Comparison of ENCODE assay signal across 12 mouse cellular contexts in genomic region chr5:26945169-26945920, GRCm38 (mm10).
A peak's percentile ranks its signal among the peaks of the same experiment; 100 is the strongest.
DNase-seq lines count a peak whose midpoint lies in the region; ATAC-seq and TF ChIP-seq lines count a peak whose summit lies in the region.
"Had no signal": no experiment of that assay in that cellular context is flagged by ENCODE, and none has a peak within 500 bp of the region (broad histone marks: within the 10 kb centered on the region; RNA-seq: fewer than 3 reads in every experiment).

No protein-coding gene starts in this region.

- no peaks in the 10 kb centered on the region for H3K36me3 ChIP-seq in hindbrain, embryonic 14.5 days (replicated peaks; ENCODE audit: control insufficient read depth, insufficient read depth)
- H3K36me3 ChIP-seq in hindbrain, embryonic 11.5 days (ENCODE audit: control insufficient read depth, insufficient read depth, low read length), result no peaks in the 10 kb centered on the region
- no peaks in the 10 kb centered on the region for H3K36me3 ChIP-seq in heart, adult 2 months (ENCODE audit: control insufficient read depth, insufficient read depth, low read length)

- no peak for TF ChIP-seq POLR2A in heart, adult 2 months (IDR thresholded peaks at IDR 0.05; ENCODE audit: insufficient read depth, low read depth, low read length)

- no peak overlapping the region for H3K4me2 ChIP-seq in hindbrain, embryonic 14.5 days (replicated peaks)
- H3K4me2 ChIP-seq in hindbrain, embryonic 11.5 days (replicated peaks; ENCODE audit: low read depth, low read length), result no peak overlapping the region

- no peak overlapping the region for H3K9ac ChIP-seq in hindbrain, embryonic 14.5 days
- H3K9ac ChIP-seq in hindbrain, embryonic 11.5 days (ENCODE audit: low read depth, low read length), result no peak overlapping the region
- H3K9ac ChIP-seq in heart, adult 2 months (ENCODE audit: low read depth, low read length), result no peak overlapping the region

- WGBS in hindbrain, embryonic 14.5 days, result 44% methylated on average over 4 of the region's 4 CpGs
- 65% methylated on average over 4 of the region's 4 CpGs for WGBS in hindbrain, embryonic 11.5 days
- WGBS in heart, adult 2 months, result 55% methylated on average over 4 of the region's 4 CpGs

- H3K9me3 ChIP-seq in hindbrain, embryonic 14.5 days (ENCODE audit: control insufficient read depth, low read length), result no peaks in the 10 kb centered on the region
- no peaks in the 10 kb centered on the region for H3K9me3 ChIP-seq in hindbrain, embryonic 11.5 days (ENCODE audit: control insufficient read depth, low read length)

- 0 out of 2 replicates have a peak, but pooled peaks cover 3% of the 10 kb centered on the region for H3K4me1 ChIP-seq in hindbrain, embryonic 14.5 days (replicated peaks; ENCODE audit: control insufficient read depth, insufficient read depth, low read length)
- H3K4me1 ChIP-seq in hindbrain, embryonic 11.5 days (replicated peaks; ENCODE audit: control insufficient read depth, insufficient read depth, low read length), result no peaks in the 10 kb centered on the region
- H3K4me1 ChIP-seq in heart, adult 2 months (ENCODE audit: control insufficient read depth, insufficient read depth, low read length), result no peaks in the 10 kb centered on the region

- no peaks in the 10 kb centered on the region for H3K79me2 ChIP-seq in heart, adult 2 months (replicated peaks; ENCODE audit: control insufficient read depth, insufficient read depth, low read length)

- DNase-seq in hindbrain, embryonic 14.5 days (ENCODE audit: low spot score), result no peak
- no peak for DNase-seq in hindbrain, embryonic 11.5 days (ENCODE audit: low spot score)
- peak; percentile 28 to 50 for DNase-seq in cerebellum, postnatal 14 days
- DNase-seq in layer of hippocampus, adult 9-10 months (ENCODE audit: low spot score), result peak; percentile 1
- peak; percentile 58 to 80 for DNase-seq in right cerebral cortex, postnatal 10 days (ENCODE audit: low spot score in 2 of 2)
- no peak for DNase-seq in urinary bladder, postnatal 25 days (ENCODE audit: low spot score)
- DNase-seq in heart, adult 2 months, result no peak
- no peak for DNase-seq in lung, postnatal 14 days
- DNase-seq: kidney, adult 18-20 months; lung, adult 2 months; retina, postnatal 1 day had no signal

- peak; percentile 57; the same call in 1 of the 2 replicates for ATAC-seq in hindbrain, embryonic 14.5 days (ENCODE audit: low FRiP score)
- ATAC-seq in hindbrain, embryonic 11.5 days (ENCODE audit: low FRiP score), result no peak

- no peak overlapping the region for H3K27ac ChIP-seq in hindbrain, embryonic 14.5 days
- no peak overlapping the region for H3K27ac ChIP-seq in hindbrain, embryonic 11.5 days (ENCODE audit: low read depth, low read length)
- no peak overlapping the region for H3K27ac ChIP-seq in heart, adult 2 months
- H3K27ac ChIP-seq: stomach, postnatal 0 days had no signal

- TF ChIP-seq CTCF in heart, adult 2 months (IDR thresholded peaks at IDR 0.05), result no peak

- intact Hi-C loops in heart, adult 2 months (cut with DNase I), result no loop called here

- no peak overlapping the region for H3K4me3 ChIP-seq in hindbrain, embryonic 14.5 days (replicated peaks; ENCODE audit: low read length)
- H3K4me3 ChIP-seq in hindbrain, embryonic 11.5 days (ENCODE audit: low read depth, low read length), result no peak overlapping the region
- no peak overlapping the region for H3K4me3 ChIP-seq in heart, adult 2 months

- no peak for TF ChIP-seq EP300 in heart, adult 2 months (IDR thresholded peaks at IDR 0.05; ENCODE audit: insufficient read depth, low read depth, low read length)

- H3K27me3 ChIP-seq in hindbrain, embryonic 14.5 days (ENCODE audit: control insufficient read depth, insufficient read depth, low read length), result no peaks in the 10 kb centered on the region
- no peaks in the 10 kb centered on the region for H3K27me3 ChIP-seq in hindbrain, embryonic 11.5 days (ENCODE audit: control insufficient read depth, insufficient read depth, low read length)
- no peaks in the 10 kb centered on the region for H3K27me3 ChIP-seq in heart, adult 2 months (ENCODE audit: control insufficient read depth, insufficient read depth, low read length)

Comparison
In these comparisons a context has a peak if more than half of its experiments do, and no peak if none do; other contexts are left out.
1. DNase-seq: peak in cerebellum, postnatal 14 days (2 of 2), layer of hippocampus, adult 9-10 months (single experiment) and right cerebral cortex, postnatal 10 days (2 of 2); none in hindbrain, embryonic 14.5 days (single experiment), hindbrain, embryonic 11.5 days (single experiment), urinary bladder, postnatal 25 days (single experiment), heart, adult 2 months (0 of 2) and lung, postnatal 14 days (single experiment).